Mouse (Mus musculus): Measurements from ENCODE around the gene Lamc3.

GRCm38 (mm10) chr2:31878610-31879009, 8.5 kb upstream of the Lamc3 start:
- TF ChIP-seq POLR2A (IDR thresholded peaks at IDR 0.05; ENCODE audit: insufficient read depth, low read depth, low read length): no peak
- TF ChIP-seq EP300 (IDR thresholded peaks at IDR 0.05; ENCODE audit: insufficient read depth, low read depth, low read length): no peak

All from heart, adult 2 months (tissue).